Mouse (Mus musculus): Measurements from ENCODE around the gene Sema6c. TPM values are rescaled to one million over a fixed set of nuclear protein-coding genes. Genes with fewer than 3 reads are reported as not detected.
A peak's percentile ranks its signal among the peaks of the same experiment; 100 is the strongest.

The Sema6c gene
- polyA plus RNA-seq, 1 experiment from 2014 or later: 33.0 TPM

GRCm38 (mm10) chr3:95153874-95154273 is 6.4 kb upstream of the Sema6c start:
- no peaks in the 10 kb centered on the region for H3K36me3 ChIP-seq
- WGBS: 56% methylated on average over 4 of the region's 4 CpGs
- H3K27me3 ChIP-seq: no peaks in the 10 kb centered on the region
- no peak overlapping the region for H3K27ac ChIP-seq (replicated peaks)
- H3K9ac ChIP-seq: no peak overlapping the region
- ATAC-seq (ENCODE audit: low FRiP score, low read depth): no peak
- H3K9me3 ChIP-seq: no peaks in the 10 kb centered on the region
- H3K4me1 ChIP-seq (replicated peaks): no peaks in the 10 kb centered on the region
- H3K4me3 ChIP-seq: no peak overlapping the region
- H3K4me2 ChIP-seq: no peak overlapping the region

- ATAC-seq (ENCODE audit: low FRiP score, low read depth): no peak
- peak overlapping the region; percentile 76 for H3K4me3 ChIP-seq
- H3K27ac ChIP-seq (replicated peaks): peak overlapping the region; percentile 80
- H3K36me3 ChIP-seq: no peaks in the 10 kb centered on the region
- peaks cover 38% of the 10 kb centered on the region for H3K4me1 ChIP-seq (replicated peaks)
- peak overlapping the region; percentile 80; the same call in 1 of the 2 replicates for H3K9ac ChIP-seq
- WGBS: 9% methylated on average over 8 of the region's 8 CpGs
- no peaks in the 10 kb centered on the region for H3K27me3 ChIP-seq
- no peaks in the 10 kb centered on the region for H3K9me3 ChIP-seq
- H3K4me2 ChIP-seq: peak overlapping the region; percentile 73
These were observed 708 bp upstream of the Sema6c start for GRCm38 (mm10) chr3:95159511-95159986.

- Histone ChIP-seq H3K36me3 (peaks cover 12% of the 10 kb centered on the region), H3K4me2 (peak overlapping the region; percentile 73), H3K9ac (peak overlapping the region; percentile 80), H3K4me3 (peak overlapping the region; percentile 76), H3K27ac (replicated peaks) (peak overlapping the region; percentile 80), H3K27me3 (no peaks in the 10 kb centered on the region), H3K4me1 (replicated peaks) (peaks cover 38% of the 10 kb centered on the region), H3K9me3 (no peaks in the 10 kb centered on the region)
- WGBS: under 1% methylated on average over 30 of the region's 30 CpGs
- ATAC-seq (ENCODE audit: low FRiP score, low read depth): peak; percentile 2; the same call in 1 of the 2 replicates
These were observed 839 bp downstream of the Sema6c start for GRCm38 (mm10) chr3:95161041-95161551.

- Histone ChIP-seq H3K9ac (peak overlapping the region; percentile 80), H3K27me3 (0 out of 2 replicates have a peak, but pooled peaks cover 2% of the 10 kb centered on the region), H3K4me1 (replicated peaks) (peaks cover 38% of the 10 kb centered on the region), H3K27ac (replicated peaks) (peak overlapping the region; percentile 80), H3K4me2 (peak overlapping the region; percentile 73), H3K4me3 (peak overlapping the region; percentile 76), H3K36me3 (peaks cover 17% of the 10 kb centered on the region), H3K9me3 (no peaks in the 10 kb centered on the region)
- no peak for ATAC-seq (ENCODE audit: low FRiP score, low read depth)
- under 1% methylated on average over 7 of the region's 9 CpGs for WGBS
These were observed 1.5 kb downstream of the Sema6c start for GRCm38 (mm10) chr3:95161618-95162344.

- 13% methylated on average over 2 of the region's 2 CpGs for WGBS
- Histone ChIP-seq H3K4me1 (replicated peaks) (peaks cover 38% of the 10 kb centered on the region), H3K9ac (peak overlapping the region; percentile 80), H3K36me3 (peaks cover 22% of the 10 kb centered on the region), H3K27ac (replicated peaks) (peak overlapping the region; percentile 80), H3K9me3 (no peaks in the 10 kb centered on the region), H3K4me3 (peak overlapping the region; percentile 76), H3K4me2 (peak overlapping the region; percentile 73), H3K27me3 (0 out of 2 replicates have a peak, but pooled peaks cover 7% of the 10 kb centered on the region)
- no peak for ATAC-seq (ENCODE audit: low FRiP score, low read depth)
These were observed 2.0 kb downstream of the Sema6c start for GRCm38 (mm10) chr3:95162345-95162628.

- peak overlapping the region; percentile 8; the same call in 1 of the 2 replicates for H3K9ac ChIP-seq
- H3K4me1 ChIP-seq (replicated peaks): peaks cover 38% of the 10 kb centered on the region
- peak overlapping the region; percentile 73 for H3K4me2 ChIP-seq
- H3K4me3 ChIP-seq: peak overlapping the region; percentile 76
- ATAC-seq (ENCODE audit: low FRiP score, low read depth): no peak
- H3K27ac ChIP-seq (replicated peaks): peak overlapping the region; percentile 80
- no peaks in the 10 kb centered on the region for H3K9me3 ChIP-seq
- 43% methylated on average over 11 of the region's 11 CpGs for WGBS
- peaks cover 35% of the 10 kb centered on the region for H3K36me3 ChIP-seq
- 0 out of 2 replicates have a peak, but pooled peaks cover 9% of the 10 kb centered on the region for H3K27me3 ChIP-seq
These were observed 3.4 kb downstream of the Sema6c start for GRCm38 (mm10) chr3:95163419-95164255.

GRCm38 (mm10) chr3:95164256-95164550 is 3.9 kb downstream of the Sema6c start:
- peak overlapping the region; percentile 73; the same call in 1 of the 2 replicates for H3K4me2 ChIP-seq

GRCm38 (mm10) chr3:95164840-95165239 is 4.6 kb downstream of the Sema6c start:
- Histone ChIP-seq H3K4me3 (no peak overlapping the region), H3K36me3 (peaks cover 47% of the 10 kb centered on the region), H3K9me3 (no peaks in the 10 kb centered on the region), H3K27ac (replicated peaks) (no peak overlapping the region), H3K4me2 (no peak overlapping the region), H3K9ac (no peak overlapping the region), H3K27me3 (peaks cover 20% of the 10 kb centered on the region; the same call in 1 of the 2 replicates), H3K4me1 (replicated peaks) (peaks cover 31% of the 10 kb centered on the region)
- WGBS: 86% methylated on average over 5 of the region's 5 CpGs
- no peak for ATAC-seq (ENCODE audit: low FRiP score, low read depth)

More at GRCm38 (mm10) chr3:95164256-95164550, 3.9 kb downstream of the Sema6c start:
- Histone ChIP-seq H3K36me3 (peaks cover 41% of the 10 kb centered on the region), H3K27me3 (peaks cover 14% of the 10 kb centered on the region; the same call in 1 of the 2 replicates), H3K9me3 (no peaks in the 10 kb centered on the region), H3K4me1 (replicated peaks) (peaks cover 37% of the 10 kb centered on the region), H3K9ac (no peak overlapping the region), H3K4me3 (no peak overlapping the region), H3K27ac (replicated peaks) (no peak overlapping the region)
- WGBS: 83% methylated on average over 5 of the region's 5 CpGs
- no peak for ATAC-seq (ENCODE audit: low FRiP score, low read depth)

GRCm38 (mm10) chr3:95169996-95170395 is 9.7 kb downstream of the Sema6c start:
- ATAC-seq (ENCODE audit: low FRiP score, low read depth): no peak
- no peaks in the 10 kb centered on the region for H3K9me3 ChIP-seq
- no peak overlapping the region for H3K4me2 ChIP-seq
- peaks cover 21% of the 10 kb centered on the region for H3K4me1 ChIP-seq (replicated peaks)
- H3K36me3 ChIP-seq: peaks cover 68% of the 10 kb centered on the region
- H3K27me3 ChIP-seq: peaks cover 30% of the 10 kb centered on the region; the same call in 1 of the 2 replicates
- H3K4me3 ChIP-seq: no peak overlapping the region
- no peak overlapping the region for H3K27ac ChIP-seq (replicated peaks)
- 92% methylated on average over 10 of the region's 10 CpGs for WGBS
- H3K9ac ChIP-seq: no peak overlapping the region

GRCm38 (mm10) chr3:95171105-95171504 is 10.8 kb downstream of the Sema6c start:
- Histone ChIP-seq H3K9me3 (no peaks in the 10 kb centered on the region), H3K27me3 (peaks cover 30% of the 10 kb centered on the region; the same call in 1 of the 2 replicates), H3K4me3 (no peak overlapping the region), H3K4me1 (replicated peaks) (peaks cover 21% of the 10 kb centered on the region), H3K9ac (no peak overlapping the region), H3K4me2 (no peak overlapping the region), H3K36me3 (peaks cover 59% of the 10 kb centered on the region), H3K27ac (replicated peaks) (no peak overlapping the region)
- no peak for ATAC-seq (ENCODE audit: low FRiP score, low read depth)
- 75% methylated on average over 6 of the region's 6 CpGs for WGBS

GRCm38 (mm10) chr3:95172526-95173255 is 12.4 kb downstream of the Sema6c start:
- no peak overlapping the region for H3K27ac ChIP-seq (replicated peaks)
- H3K9ac ChIP-seq: no peak overlapping the region
- no peak for ATAC-seq (ENCODE audit: low FRiP score, low read depth)
- H3K4me2 ChIP-seq: peak overlapping the region; percentile 53
- H3K4me1 ChIP-seq (replicated peaks): peaks cover 21% of the 10 kb centered on the region
- H3K27me3 ChIP-seq: peaks cover 21% of the 10 kb centered on the region; the same call in 1 of the 2 replicates
- no peak overlapping the region for H3K4me3 ChIP-seq
- H3K36me3 ChIP-seq: peaks cover 45% of the 10 kb centered on the region
- WGBS: 21% methylated on average over 76 of the region's 84 CpGs
- H3K9me3 ChIP-seq: no peaks in the 10 kb centered on the region
